Comparison of ENCODE assay signal across 8 mouse cellular contexts in the genomic region with DNA sequence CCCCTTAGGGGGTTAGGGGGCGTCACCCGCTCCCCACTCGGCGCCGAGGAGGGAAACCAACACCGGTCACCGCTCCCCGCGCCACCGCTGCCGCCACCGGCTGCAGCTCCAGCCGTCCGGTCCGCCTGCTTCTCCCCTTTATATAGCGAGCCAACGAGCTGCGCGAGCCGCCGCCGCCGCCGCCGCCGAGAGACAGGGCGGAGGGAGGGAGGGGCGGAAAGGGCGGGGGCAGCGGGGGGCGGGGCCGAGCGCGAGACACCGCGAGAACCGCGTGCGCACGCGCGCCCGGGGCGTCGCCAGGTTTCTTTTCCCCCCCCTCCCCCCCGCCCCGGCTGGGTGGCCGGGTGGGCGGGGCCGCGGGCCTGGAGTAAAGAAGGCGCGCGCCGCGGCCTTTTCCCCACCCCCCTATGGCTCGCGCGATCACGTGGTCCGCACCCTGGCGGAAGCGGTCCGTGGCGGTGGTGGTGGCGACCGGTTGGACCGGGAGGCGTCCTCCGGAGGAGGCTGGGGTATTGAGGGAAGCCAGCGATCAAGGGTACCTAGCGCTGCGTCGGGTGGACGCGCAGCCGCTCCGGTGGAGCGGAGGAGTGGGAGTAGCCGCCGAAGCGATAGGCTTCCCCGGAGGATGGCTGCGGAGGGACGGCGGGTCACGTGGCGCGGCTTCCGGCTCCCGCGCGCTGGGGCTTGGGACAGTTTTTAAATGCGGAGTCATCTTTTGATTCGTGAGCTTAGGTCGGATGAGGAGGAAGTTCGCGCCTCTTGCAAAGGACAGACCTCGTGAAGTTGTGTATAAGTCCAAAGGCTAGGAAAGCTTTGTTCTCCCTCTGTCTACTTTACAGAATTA. TPM values are rescaled to one million over a fixed set of nuclear protein-coding genes. Genes with fewer than 3 reads are reported as not detected.
DNase-seq lines count a peak whose midpoint lies in the region; ATAC-seq and TF ChIP-seq lines count a peak whose summit lies in the region.

A gene (minus strand): TSS at position 641 of the 844 bp plus-strand sequence.

- peaks cover 9% of the 10 kb centered on the region for H3K36me3 ChIP-seq in embryonic facial prominence, embryonic 13.5 days
- peaks cover 8% of the 10 kb centered on the region for H3K36me3 ChIP-seq in heart, adult 2 months (ENCODE audit: control insufficient read depth, insufficient read depth, low read length)
- H3K36me3 ChIP-seq in limb, embryonic 13.5 days: peaks cover 8% of the 10 kb centered on the region
- H3K36me3 ChIP-seq in midbrain, embryonic 16.5 days (ENCODE audit: control insufficient read depth, insufficient read depth, low read length): no peaks in the 10 kb centered on the region

- peak within 1 kb of the TSS; percentile 66 for H3K4me2 ChIP-seq in embryonic facial prominence, embryonic 13.5 days
- H3K4me2 ChIP-seq in limb, embryonic 13.5 days (replicated peaks): peak within 1 kb of the TSS; percentile 66
- peak within 1 kb of the TSS; percentile 71 for H3K4me2 ChIP-seq in midbrain, embryonic 16.5 days (ENCODE audit: low read length)

- peak within 1 kb of the TSS; percentile 91 for H3K4me3 ChIP-seq in embryonic facial prominence, embryonic 13.5 days
- H3K4me3 ChIP-seq in heart, adult 2 months: peak within 1 kb of the TSS; percentile 96
- peak within 1 kb of the TSS; percentile 87 for H3K4me3 ChIP-seq in limb, embryonic 13.5 days
- H3K4me3 ChIP-seq in midbrain, embryonic 16.5 days (ENCODE audit: low read depth, low read length): peak within 1 kb of the TSS; percentile 87

- TF ChIP-seq CTCF in heart, adult 2 months (IDR thresholded peaks at IDR 0.05): 0 out of 2 replicates have a peak, but pooled peaks have one; percentile 7

- WGBS in embryonic facial prominence, embryonic 13.5 days: under 1% methylated on average over 65 of the region's 99 CpGs
- under 1% methylated on average over 84 of the region's 99 CpGs for WGBS in heart, adult 2 months
- WGBS in limb, embryonic 13.5 days: under 1% methylated on average over 75 of the region's 99 CpGs
- under 1% methylated on average over 69 of the region's 99 CpGs for WGBS in midbrain, embryonic 16.5 days

- peak within 1 kb of the TSS; percentile 100 for H3K27ac ChIP-seq in embryonic facial prominence, embryonic 13.5 days
- H3K27ac ChIP-seq in heart, adult 2 months: peak within 1 kb of the TSS; percentile 99
- H3K27ac ChIP-seq in limb, embryonic 13.5 days: peak within 1 kb of the TSS; percentile 100
- peak within 1 kb of the TSS; percentile 100 for H3K27ac ChIP-seq in midbrain, embryonic 16.5 days (ENCODE audit: low read length)

- peak within 1 kb of the TSS; percentile 100 for H3K9ac ChIP-seq in embryonic facial prominence, embryonic 13.5 days
- peak within 1 kb of the TSS; percentile 98 for H3K9ac ChIP-seq in heart, adult 2 months (ENCODE audit: low read depth, low read length)
- peak within 1 kb of the TSS; percentile 100 for H3K9ac ChIP-seq in limb, embryonic 13.5 days
- peak within 1 kb of the TSS; percentile 99 for H3K9ac ChIP-seq in midbrain, embryonic 16.5 days (ENCODE audit: low read depth, low read length)

- TF ChIP-seq POLR2A in heart, adult 2 months (IDR thresholded peaks at IDR 0.05; ENCODE audit: insufficient read depth, low read depth, low read length): peak; percentile 95

- ATAC-seq in embryonic facial prominence, embryonic 13.5 days (ENCODE audit: insufficient number of reproducible peaks, insufficient read depth, low FRiP score, low TSS enrichment, low read depth): peak; percentile 86
- ATAC-seq in limb, embryonic 13.5 days (ENCODE audit: low FRiP score, low read depth): peak; percentile 86
- ATAC-seq in midbrain, embryonic 16.5 days: peak; percentile 86

- no peaks in the 10 kb centered on the region for H3K27me3 ChIP-seq in embryonic facial prominence, embryonic 13.5 days
- H3K27me3 ChIP-seq in heart, adult 2 months (ENCODE audit: control insufficient read depth, insufficient read depth, low read length): no peaks in the 10 kb centered on the region
- H3K27me3 ChIP-seq in limb, embryonic 13.5 days: no peaks in the 10 kb centered on the region
- no peaks in the 10 kb centered on the region for H3K27me3 ChIP-seq in midbrain, embryonic 16.5 days (ENCODE audit: control insufficient read depth, insufficient read depth, low read depth, low read length)

- peak; percentile 55; the same call in 1 of the 2 replicates for TF ChIP-seq EP300 in heart, adult 2 months (IDR thresholded peaks at IDR 0.05; ENCODE audit: insufficient read depth, low read depth, low read length)

- peaks cover 14% of the 10 kb centered on the region for H3K4me1 ChIP-seq in embryonic facial prominence, embryonic 13.5 days
- H3K4me1 ChIP-seq in heart, adult 2 months (ENCODE audit: control insufficient read depth, insufficient read depth, low read length): peaks cover 4% of the 10 kb centered on the region
- peaks cover 15% of the 10 kb centered on the region for H3K4me1 ChIP-seq in limb, embryonic 13.5 days
- peaks cover 15% of the 10 kb centered on the region for H3K4me1 ChIP-seq in midbrain, embryonic 16.5 days (ENCODE audit: control insufficient read depth, insufficient read depth, low read length)

- H3K79me2 ChIP-seq in heart, adult 2 months (replicated peaks; ENCODE audit: control insufficient read depth, insufficient read depth, low read length): no peaks in the 10 kb centered on the region

- intact Hi-C loops in heart, adult 2 months (cut with DNase I): loop anchor here (5.0 kb wide), 2 partner anchors 208 to 257 kb away; a partner anchor contains a TSS

- DNase-seq in 3134 (ENCODE audit: extremely low read depth, insufficient read length, low spot score): peak; percentile 93
- DNase-seq in adrenal gland, postnatal 36 days: peak; percentile 94 to 97
- DNase-seq in heart, adult 2 months: peak; percentile 96 to 97
- DNase-seq in kidney, adult 8-10 months: peak; percentile 91 to 95
- DNase-seq in spleen, postnatal 10 days (ENCODE audit: low spot score in 2 of 2): peak; percentile 97

- H3K9me3 ChIP-seq in embryonic facial prominence, embryonic 13.5 days: no peaks in the 10 kb centered on the region
- no peaks in the 10 kb centered on the region for H3K9me3 ChIP-seq in limb, embryonic 13.5 days
- no peaks in the 10 kb centered on the region for H3K9me3 ChIP-seq in midbrain, embryonic 16.5 days (replicated peaks; ENCODE audit: control insufficient read depth, low read length, poor library complexity, severe bottlenecking)

RNA-seq across cellular contexts. Expression of the gene that starts here (rescaled TPM):
- 10 to 100 TPM; 34.9 to 51.0 TPM for total RNA-seq in adrenal gland, postnatal 36 days (2021)
- 43.8 and 50.3 TPM in 2 replicates for polyA plus RNA-seq in embryonic facial prominence, embryonic 13.5 days (2015; fragmentation: Nextera tagmentation; extraction: Ambion mirVana)
- 10 to 100 TPM; 25.3 to 28.3 TPM for total RNA-seq in heart, adult 2 months (2021)
- 9.1 and 12.3 TPM in 2 replicates for polyA plus RNA-seq in heart, adult 2 months (2012; rRNA removed)
- polyA plus RNA-seq in limb, embryonic 13.5 days (2015; fragmentation: Nextera tagmentation; extraction: Ambion mirVana): 47.6 and 50.4 TPM in 2 replicates
- polyA plus RNA-seq in midbrain, embryonic 16.5 days (2015; fragmentation: Nextera tagmentation; extraction: Ambion mirVana): 68.0 and 72.2 TPM in 2 replicates

Comparison
In these comparisons a context has a peak if more than half of its experiments do, and no peak if none do; other contexts are left out.
1. Peak in every context shown above with its lines: DNase-seq, ATAC-seq, H3K4me3 ChIP-seq and H3K27ac ChIP-seq.